Mouse (Mus musculus): Measurements from ENCODE around the gene Tmem30b.

Tmem30b gene

DNA sequence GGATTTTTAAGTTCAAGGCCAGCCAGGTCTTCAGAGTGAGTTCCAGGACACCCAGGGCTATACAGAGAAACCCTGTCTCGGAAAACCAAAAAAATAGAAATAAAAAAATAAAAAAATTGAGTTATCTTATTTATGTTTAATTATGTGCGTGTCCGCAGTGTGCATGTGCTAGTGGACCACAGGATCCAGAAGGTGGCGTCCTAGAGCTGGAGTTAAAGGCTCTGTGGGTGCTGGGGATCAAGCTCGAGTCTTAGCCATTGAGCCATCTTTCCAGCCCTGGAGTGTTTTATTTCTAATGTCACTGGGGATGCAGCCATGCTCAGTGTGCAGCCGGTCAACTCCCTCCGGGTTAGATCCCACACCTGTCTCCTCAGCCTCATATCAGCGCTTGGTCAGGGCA, 29.7 kb downstream of the Tmem30b start:
- DNase-seq = no peak

DNA sequence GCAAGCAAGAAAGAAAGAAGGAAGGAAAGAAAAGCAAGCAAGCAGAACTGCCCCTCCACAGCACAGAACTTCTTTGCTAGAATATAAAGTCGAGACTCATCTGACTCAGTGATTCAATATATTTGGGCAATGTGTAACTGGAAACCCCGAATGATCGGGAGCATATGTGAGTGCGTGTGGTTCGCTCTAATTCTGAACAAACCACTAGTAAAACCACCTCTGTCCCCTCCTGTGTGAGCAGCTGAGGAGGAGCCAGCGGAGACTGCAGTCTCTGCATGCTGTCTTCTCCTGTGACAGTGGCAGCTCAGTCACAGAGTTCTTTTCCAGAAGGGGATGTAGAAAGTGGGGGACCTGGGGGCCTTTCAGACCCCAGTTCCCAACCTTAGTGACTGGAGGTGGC, 31.5 kb downstream of the Tmem30b start:
- no peak for DNase-seq

DNA sequence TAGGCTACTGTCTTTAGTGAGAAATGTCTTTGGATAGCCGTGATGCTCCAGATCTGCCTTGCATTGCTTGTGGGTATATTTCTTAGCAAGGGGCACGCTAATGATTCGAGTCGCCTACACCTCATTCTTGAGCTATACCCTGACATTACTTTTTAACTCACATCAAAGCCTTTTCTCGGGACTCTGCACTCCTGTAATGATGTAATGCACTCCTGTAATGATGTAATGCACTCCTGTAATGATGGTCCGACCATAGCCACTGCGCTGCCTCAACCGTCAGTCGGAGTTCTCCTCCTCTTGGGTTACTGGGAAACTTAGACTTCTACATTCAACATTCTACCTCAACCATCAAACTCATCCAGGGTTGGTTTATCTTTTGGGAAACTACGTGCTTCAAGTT, 32.2 kb downstream of the Tmem30b start:
- DNase-seq = no peak

DNA sequence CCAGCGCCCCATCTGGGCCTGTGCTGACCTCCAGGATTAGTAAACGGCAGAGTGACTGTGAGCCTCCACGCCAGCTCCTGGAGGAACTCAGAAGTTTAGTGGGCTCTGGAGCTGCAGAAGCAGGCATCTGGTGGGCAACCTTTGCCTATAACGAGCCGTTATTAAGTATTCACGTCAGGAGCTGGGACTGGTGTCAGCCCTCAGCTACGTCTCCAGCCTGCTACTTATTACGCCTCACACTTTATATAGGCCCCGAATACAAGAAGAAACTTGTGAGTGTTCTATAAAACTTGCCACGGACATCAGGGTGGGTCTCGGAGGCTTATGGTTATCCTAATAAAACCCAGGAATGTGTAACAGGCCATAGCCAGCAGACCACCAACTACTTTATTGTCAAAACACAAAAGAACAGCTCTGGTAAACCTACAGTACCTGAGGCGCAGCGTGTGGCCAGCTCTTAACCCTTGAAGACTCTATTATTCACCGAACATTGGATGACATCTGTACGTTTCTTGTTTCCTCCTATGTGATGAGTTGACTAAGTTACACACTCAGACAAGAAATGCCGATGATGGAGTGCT, 34.6 kb downstream of the Tmem30b start:
- DNase-seq = no peak

DNA sequence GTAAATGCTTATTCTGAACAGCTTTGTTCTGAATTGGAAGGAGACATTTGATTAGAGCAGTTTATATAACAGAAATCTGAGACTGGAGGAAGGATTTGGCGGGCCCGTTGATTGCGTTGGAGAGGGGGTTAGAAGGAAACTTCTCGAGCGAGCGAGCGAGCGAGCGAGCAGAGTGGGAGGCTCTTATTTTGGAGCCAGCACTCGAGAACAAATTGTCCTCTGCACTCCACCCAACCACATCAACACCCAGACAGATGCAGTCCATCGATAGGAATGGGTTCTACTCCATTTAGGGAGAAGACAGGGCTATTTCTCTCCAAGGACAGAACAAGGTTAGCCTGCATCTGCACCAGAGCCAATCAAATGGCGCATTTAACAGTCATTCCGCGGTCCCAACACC, 39.1 kb downstream of the Tmem30b start:
- DNase-seq = no peak

DNA sequence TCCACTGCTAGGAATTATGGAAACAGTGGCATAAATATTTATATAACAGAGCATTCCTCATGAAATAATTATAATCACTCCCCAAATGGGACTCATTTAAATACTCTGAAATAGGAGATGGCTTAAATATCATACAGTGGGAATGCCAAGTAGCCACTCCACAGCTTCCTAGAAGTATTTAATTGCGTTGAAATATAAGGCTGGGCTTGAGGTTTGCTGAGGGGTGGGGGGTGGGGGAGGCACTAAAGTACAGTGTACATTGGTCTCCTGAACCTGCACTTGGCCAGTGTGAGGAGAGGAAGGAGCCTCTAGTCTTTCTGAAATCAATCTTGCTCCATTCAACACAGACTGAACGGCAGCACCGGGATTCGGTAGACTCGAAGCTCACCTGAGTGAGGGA, 39.5 kb downstream of the Tmem30b start:
- DNase-seq = no peak

DNA sequence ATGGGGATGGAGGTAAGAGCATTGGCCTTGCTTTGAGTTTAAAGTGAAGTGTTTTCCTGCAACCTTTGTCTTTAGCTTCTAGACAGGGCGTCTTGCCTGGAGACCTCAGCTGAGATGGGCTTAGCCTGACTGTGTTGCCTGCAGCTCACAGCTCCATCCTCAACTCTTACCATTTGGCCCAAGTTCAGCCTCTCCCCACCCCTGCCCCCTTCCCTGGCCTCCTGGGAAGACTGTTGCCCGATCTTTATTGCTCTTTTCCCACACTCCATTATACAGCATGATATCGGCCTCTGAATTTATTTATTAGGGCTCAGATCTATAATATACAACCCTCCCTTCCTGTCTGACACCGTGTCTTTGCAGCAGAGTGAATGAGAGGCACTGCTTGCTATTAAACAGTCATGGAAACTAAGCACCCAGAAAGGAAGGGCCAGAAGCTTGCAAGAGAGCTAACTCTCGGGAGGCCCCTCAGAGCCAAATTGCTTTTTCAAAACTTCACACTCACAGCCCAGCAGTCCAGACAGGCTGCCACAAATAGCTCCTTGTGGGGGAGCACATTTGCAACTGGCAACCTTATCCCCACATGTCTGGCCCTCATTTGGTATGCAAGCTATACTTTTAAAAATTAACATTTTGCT, 45.4 kb downstream of the Tmem30b start:
- no peak for DNase-seq

DNA sequence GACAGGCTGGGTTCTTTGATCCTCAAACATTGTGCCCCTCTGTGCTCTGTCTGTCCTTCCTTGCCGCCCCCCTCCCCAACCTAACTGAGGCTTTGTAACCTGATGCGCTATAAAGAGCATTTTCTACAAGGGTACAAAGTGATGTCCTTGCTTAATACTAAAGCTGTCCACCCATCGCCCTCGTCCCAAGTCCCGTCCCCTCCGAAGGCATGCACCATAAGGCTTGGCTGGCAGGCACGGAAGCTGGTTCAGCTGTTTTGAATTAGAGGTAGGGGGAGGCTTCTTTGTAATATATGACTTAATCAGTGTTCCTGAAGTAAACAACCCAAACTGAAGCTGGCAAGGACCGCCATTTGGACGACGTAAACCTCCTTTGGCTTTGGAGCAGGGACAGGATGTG, 51.0 kb downstream of the Tmem30b start:
- DNase-seq = no peak

DNA sequence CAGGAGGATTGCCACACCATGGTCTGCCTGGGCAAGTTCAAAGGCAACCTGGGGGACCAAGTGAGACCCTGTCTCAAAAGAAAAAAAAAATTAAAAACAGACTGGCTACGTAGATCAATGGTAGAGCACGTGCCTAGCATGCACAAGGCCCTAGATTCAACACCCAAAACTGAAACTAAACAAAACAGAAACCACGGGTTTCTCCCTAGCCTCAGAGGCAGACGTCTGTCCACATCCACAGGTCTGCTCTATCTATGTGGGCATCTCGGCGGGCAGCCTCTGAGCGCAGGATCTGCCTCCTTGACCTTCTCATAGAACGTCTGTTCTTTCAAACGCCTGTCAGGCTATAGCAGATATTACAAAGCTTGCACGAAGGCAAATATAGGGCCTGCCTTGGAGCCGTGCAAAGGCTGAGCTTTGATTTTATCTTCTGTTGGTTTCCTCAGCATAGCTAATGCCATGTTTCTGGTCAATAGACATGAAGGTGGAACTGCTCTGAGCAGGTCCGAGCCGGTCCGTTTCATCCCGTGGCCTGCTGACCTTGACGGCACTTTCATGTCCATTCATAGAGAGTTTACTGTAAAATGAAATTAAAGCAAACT, 52.2 kb downstream of the Tmem30b start:
- no peak for DNase-seq
